Mouse (Mus musculus) heart, embryonic 16.5 days (tissue): ENCODE data around the gene Myom3. TPM values are rescaled to one million over a fixed set of nuclear protein-coding genes. Genes with fewer than 3 reads are reported as not detected.

Experiments used
- ATAC-seq: fragments of 200-750 bp; cut with Nextera tagmentation; replicated peaks from 2 replicates; pipeline ENCODE4 v1.8.0; 2017; ENCODE audit warnings: moderate number of reproducible peaks; ENCODE audit not compliant: insufficient read depth, low FRiP score; ENCODE audit errors: extremely low read depth
- H3K27ac ChIP-seq: fragments of 300-500 bp; sonication (generic); 2 replicates; pipeline ENCODE4 v1.5.1; 2014; ENCODE audit warnings: mild to moderate bottlenecking, low read length, control low read depth, moderate library complexity
- H3K27me3 ChIP-seq: fragments of 300-500 bp; sonication (generic); 2 replicates; pipeline ENCODE4 v1.6.1; 2014; ENCODE audit warnings: low read length, mixed read lengths; ENCODE audit not compliant: control insufficient read depth, insufficient read depth
- H3K36me3 ChIP-seq: fragments of 300-500 bp; sonication (generic); 2 replicates; pipeline ENCODE4 v1.6.1; 2014; ENCODE audit not compliant: control insufficient read depth, insufficient read depth
- H3K4me1 ChIP-seq: fragments of 300-500 bp; sonication (generic); 2 replicates; pipeline ENCODE4 v1.6.1; 2014; ENCODE audit warnings: low read length, mixed read lengths; ENCODE audit not compliant: control insufficient read depth, insufficient read depth
- H3K4me2 ChIP-seq: fragments of 300-500 bp; sonication (generic); 2 replicates; pipeline ENCODE4 v1.6.1; 2014; ENCODE audit warnings: low read depth, mild to moderate bottlenecking, control low read depth, low read length
- H3K4me3 ChIP-seq: fragments of 300-500 bp; sonication (generic); 2 replicates; pipeline ENCODE4 v1.5.1; 2014; ENCODE audit warnings: mild to moderate bottlenecking, control low read depth, low read length
- H3K9ac ChIP-seq: fragments of 300-500 bp; sonication (generic); 2 replicates; pipeline ENCODE4 v1.6.1; 2014; ENCODE audit warnings: low read length, control low read depth
- H3K9me3 ChIP-seq: fragments of 300-500 bp; sonication (generic); replicated peaks from 2 replicates; pipeline ENCODE4 v1.6.1; 2016; ENCODE audit warnings: low read length; ENCODE audit not compliant: control insufficient read depth
- WGBS: fragments of 180-500 bp; shearing (Covaris S2); extraction: QIAGEN DNeasy Blood & Tissue Kit; methylation state at CpG from one replicate; pipeline ENCODE4 v1.1.7; 2014; 5-methylcytosine and 5-hydroxymethylcytosine counted together
- polyA plus RNA-seq: library from polyadenylated mRNA; unstranded; fragments of >200 nt; fragmentation: Nextera tagmentation; extraction: Ambion mirVana; gene quantifications from 2 replicates; pipeline ENCODE4 v1.2.1, GENCODE M21; 2015

The Myom3 gene
- polyA plus RNA-seq, 1 experiment from 2014 or later, result 0.58 TPM

GRCm38 (mm10) chr4:135733901-135734300, 25.6 kb upstream of the Myom3 start:
- no peak for ATAC-seq
- no peak overlapping the region for H3K4me3 ChIP-seq
- peaks cover 4% of the 10 kb centered on the region for H3K9me3 ChIP-seq
- no peak overlapping the region for H3K4me2 ChIP-seq
- no peaks in the 10 kb centered on the region; the same call in 1 of the 2 replicates for H3K27me3 ChIP-seq
- H3K27ac ChIP-seq, result no peak overlapping the region
- 92% methylated on average over 14 of the region's 14 CpGs for WGBS
- H3K36me3 ChIP-seq, result no peaks in the 10 kb centered on the region
- H3K9ac ChIP-seq, result no peak overlapping the region
- H3K4me1 ChIP-seq, result no peaks in the 10 kb centered on the region

DNA sequence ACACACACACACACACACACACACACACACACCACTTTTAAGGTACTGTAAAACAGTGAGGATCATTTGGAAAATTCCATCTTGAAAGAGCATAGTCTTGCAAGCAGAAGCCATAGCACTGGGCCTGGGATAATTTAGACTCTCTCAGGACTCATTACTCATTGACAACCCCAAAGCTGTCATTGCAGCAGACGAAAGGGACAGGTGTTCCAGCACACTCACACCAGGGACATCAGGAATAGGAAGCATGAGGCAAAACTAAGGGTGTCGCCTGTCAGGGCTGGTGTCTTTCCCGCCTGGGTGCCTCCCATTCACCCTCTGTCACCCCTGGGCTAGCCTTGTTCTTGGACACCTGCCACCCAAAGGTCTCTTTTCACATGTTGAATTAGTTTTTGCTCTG, 22.6 kb upstream of the Myom3 start:
- no peak overlapping the region for H3K4me3 ChIP-seq
- WGBS, result 85% methylated on average over 3 of the region's 3 CpGs
- no peak overlapping the region for H3K4me2 ChIP-seq
- ATAC-seq, result no peak
- H3K27ac ChIP-seq, result no peak overlapping the region
- no peaks in the 10 kb centered on the region for H3K27me3 ChIP-seq
- H3K36me3 ChIP-seq, result no peaks in the 10 kb centered on the region
- peaks cover 4% of the 10 kb centered on the region for H3K9me3 ChIP-seq
- no peaks in the 10 kb centered on the region for H3K4me1 ChIP-seq
- H3K9ac ChIP-seq, result no peak overlapping the region

GRCm38 (mm10) chr4:135738237-135738636, 21.3 kb upstream of the Myom3 start:
- Histone ChIP-seq H3K9ac (no peak overlapping the region), H3K9me3 (peaks cover 4% of the 10 kb centered on the region), H3K4me3 (no peak overlapping the region), H3K36me3 (no peaks in the 10 kb centered on the region), H3K4me1 (no peaks in the 10 kb centered on the region), H3K4me2 (no peak overlapping the region), H3K27ac (no peak overlapping the region), H3K27me3 (no peaks in the 10 kb centered on the region)
- no peak for ATAC-seq
- 47% methylated on average over 5 of the region's 5 CpGs for WGBS

- Histone ChIP-seq H3K4me1 (no peaks in the 10 kb centered on the region), H3K4me2 (no peak overlapping the region), H3K4me3 (no peak overlapping the region), H3K27me3 (no peaks in the 10 kb centered on the region), H3K36me3 (no peaks in the 10 kb centered on the region), H3K9me3 (peaks cover 4% of the 10 kb centered on the region), H3K9ac (no peak overlapping the region), H3K27ac (no peak overlapping the region)
- 64% methylated on average over 7 of the region's 7 CpGs for WGBS
- no peak for ATAC-seq
Observed at GRCm38 (mm10) chr4:135739148-135739547, 20.4 kb upstream of the Myom3 start.

GRCm38 (mm10) chr4:135739672-135740071, 19.8 kb upstream of the Myom3 start:
- WGBS, result 93% methylated on average over 14 of the region's 14 CpGs
- H3K27ac ChIP-seq, result no peak overlapping the region
- no peak overlapping the region for H3K4me2 ChIP-seq
- peaks cover under 1% of the 10 kb centered on the region for H3K9me3 ChIP-seq
- no peaks in the 10 kb centered on the region for H3K27me3 ChIP-seq
- no peaks in the 10 kb centered on the region for H3K4me1 ChIP-seq
- no peak for ATAC-seq
- no peak overlapping the region for H3K9ac ChIP-seq
- H3K4me3 ChIP-seq, result no peak overlapping the region
- no peaks in the 10 kb centered on the region for H3K36me3 ChIP-seq

DNA sequence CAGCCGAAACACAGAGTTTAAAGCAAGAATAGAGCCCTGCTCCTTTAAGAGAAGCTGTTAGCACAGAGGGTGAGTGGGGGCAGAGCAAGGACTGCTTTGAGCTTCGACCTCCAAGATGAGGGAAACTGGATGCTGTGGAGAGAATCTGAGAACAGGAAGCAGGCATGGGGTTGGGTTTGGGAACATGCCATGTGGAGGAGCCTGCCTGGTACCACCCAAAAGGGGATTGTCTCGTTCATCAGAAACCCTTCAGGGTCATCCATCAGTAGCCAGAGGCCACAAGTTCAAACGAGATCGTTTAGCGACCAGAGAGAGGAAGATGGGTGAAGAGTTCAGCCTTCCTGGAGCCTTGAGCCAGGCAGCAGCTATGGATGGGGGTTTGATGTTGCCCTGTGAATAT, 16.0 kb upstream of the Myom3 start:
- Histone ChIP-seq H3K27me3 (no peaks in the 10 kb centered on the region), H3K27ac (no peak overlapping the region), H3K36me3 (no peaks in the 10 kb centered on the region), H3K9ac (no peak overlapping the region), H3K4me2 (no peak overlapping the region), H3K4me3 (no peak overlapping the region), H3K4me1 (no peaks in the 10 kb centered on the region), H3K9me3 (no peaks in the 10 kb centered on the region)
- no peak for ATAC-seq
- 42% methylated on average over 6 of the region's 6 CpGs for WGBS

- no peaks in the 10 kb centered on the region for H3K9me3 ChIP-seq
- H3K4me1 ChIP-seq, result no peaks in the 10 kb centered on the region
- no peak for ATAC-seq
- no peak overlapping the region for H3K9ac ChIP-seq
- no peaks in the 10 kb centered on the region for H3K36me3 ChIP-seq
- no peak overlapping the region for H3K4me3 ChIP-seq
- no peak overlapping the region for H3K27ac ChIP-seq
- H3K27me3 ChIP-seq, result no peaks in the 10 kb centered on the region
- no peak overlapping the region for H3K4me2 ChIP-seq
- WGBS, result 60% methylated on average over 16 of the region's 16 CpGs
Observed at GRCm38 (mm10) chr4:135744726-135745448, 14.6 kb upstream of the Myom3 start.

DNA sequence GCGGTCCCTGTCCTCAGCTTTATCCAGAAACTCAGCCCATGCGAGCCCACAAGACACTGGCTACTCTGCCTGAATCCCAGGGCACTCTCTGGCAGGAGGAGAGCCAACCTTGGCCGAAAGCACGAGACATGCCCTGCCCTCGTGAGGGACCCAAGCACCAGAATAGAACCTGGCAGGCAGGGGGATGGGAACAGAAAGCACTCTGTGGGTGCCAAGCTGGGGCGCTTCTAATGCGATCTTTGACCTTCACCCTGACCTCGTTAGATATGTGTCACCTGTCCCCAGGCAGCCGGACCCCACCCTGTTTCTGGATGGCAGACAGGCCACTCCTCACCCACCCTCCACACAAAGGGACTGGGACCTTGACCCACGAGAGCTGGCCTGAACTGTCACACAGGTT, 13.9 kb upstream of the Myom3 start:
- no peaks in the 10 kb centered on the region for H3K27me3 ChIP-seq
- H3K27ac ChIP-seq, result no peak overlapping the region
- H3K36me3 ChIP-seq, result no peaks in the 10 kb centered on the region
- no peaks in the 10 kb centered on the region for H3K9me3 ChIP-seq
- no peak overlapping the region for H3K9ac ChIP-seq
- WGBS, result 66% methylated on average over 10 of the region's 10 CpGs
- H3K4me1 ChIP-seq, result no peaks in the 10 kb centered on the region
- H3K4me2 ChIP-seq, result no peak overlapping the region
- ATAC-seq, result no peak
- no peak overlapping the region for H3K4me3 ChIP-seq

DNA sequence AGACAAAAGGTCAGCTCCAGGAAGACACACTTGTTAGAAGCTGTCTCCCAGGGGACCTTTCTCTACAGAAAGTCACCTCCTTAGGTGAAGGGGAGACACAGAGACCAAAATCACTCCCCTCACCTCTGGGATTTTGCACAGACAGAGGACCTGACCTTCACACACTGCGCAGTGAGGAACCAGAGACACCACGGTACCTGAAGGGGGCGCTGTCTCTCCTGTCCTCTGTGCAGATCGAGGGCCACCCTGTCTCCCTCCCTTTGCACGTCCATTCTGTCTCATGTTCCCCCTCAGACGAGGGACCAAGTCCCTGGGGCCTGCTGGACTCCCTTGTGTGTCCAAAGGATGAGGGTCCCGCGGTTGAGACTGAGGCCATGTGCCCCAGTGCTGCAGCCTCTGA, 8.6 kb upstream of the Myom3 start:
- H3K27me3 ChIP-seq, result no peaks in the 10 kb centered on the region
- ATAC-seq, result no peak
- no peak overlapping the region for H3K4me3 ChIP-seq
- peaks cover 11% of the 10 kb centered on the region for H3K9me3 ChIP-seq
- H3K36me3 ChIP-seq, result no peaks in the 10 kb centered on the region
- H3K27ac ChIP-seq, result no peak overlapping the region
- WGBS, result 81% methylated on average over 8 of the region's 8 CpGs
- H3K9ac ChIP-seq, result no peak overlapping the region
- no peak overlapping the region for H3K4me2 ChIP-seq
- no peaks in the 10 kb centered on the region for H3K4me1 ChIP-seq
